Mouse (Mus musculus) embryo, embryonic 11.5 days (tissue): ENCODE results near the gene Ccdc181.

Experiments used
- DNase-seq: peaks from one replicate; pipeline ENCODE4 v3.0.0-alpha.2; 2012; ENCODE audit warnings: low read depth, low spot score

Ccdc181 gene

GRCm38 (mm10) chr1:164284007-164284406 is 8.6 kb downstream of the Ccdc181 start:
- DNase-seq: no peak

- DNase-seq: no peak
Observed at GRCm38 (mm10) chr1:164287406-164287805, 12.0 kb downstream of the Ccdc181 start.

- no peak for DNase-seq
Observed at GRCm38 (mm10) chr1:164292040-164292439, 16.7 kb downstream of the Ccdc181 start.

GRCm38 (mm10) chr1:164294071-164294470 is 18.7 kb downstream of the Ccdc181 start:
- no peak for DNase-seq

- DNase-seq: no peak
Observed at GRCm38 (mm10) chr1:164296473-164296872, 21.1 kb downstream of the Ccdc181 start.

- no peak for DNase-seq
Observed at GRCm38 (mm10) chr1:164301949-164302348, 26.6 kb downstream of the Ccdc181 start.

GRCm38 (mm10) chr1:164303821-164304220 is 28.4 kb downstream of the Ccdc181 start, which contains the start of gene Nme7:
TSS of gene Nme7 (plus strand) at chr1:164304121.
- no peak for DNase-seq

GRCm38 (mm10) chr1:164307124-164307751 is 31.9 kb downstream of the Ccdc181 start, which contains the start of gene Blzf1:
TSS of gene Blzf1 (minus strand) at chr1:164307489.
- DNase-seq: peak; percentile 96

- no peak for DNase-seq
Observed at GRCm38 (mm10) chr1:164307922-164308321, 32.5 kb downstream of the Ccdc181 start.

- DNase-seq: no peak
Observed at GRCm38 (mm10) chr1:164314085-164314484, 38.7 kb downstream of the Ccdc181 start.

GRCm38 (mm10) chr1:164315266-164315665 is 39.9 kb downstream of the Ccdc181 start:
- no peak for DNase-seq

- peak; percentile 44 for DNase-seq
Observed at GRCm38 (mm10) chr1:164316697-164317096, 41.3 kb downstream of the Ccdc181 start.

- DNase-seq: no peak
Observed at GRCm38 (mm10) chr1:164317261-164317660, 41.9 kb downstream of the Ccdc181 start.

- DNase-seq: no peak
Observed at GRCm38 (mm10) chr1:164318474-164318873, 43.1 kb downstream of the Ccdc181 start.

GRCm38 (mm10) chr1:164319542-164320140 is 44.3 kb downstream of the Ccdc181 start:
- DNase-seq: no peak

- DNase-seq: no peak
Observed at GRCm38 (mm10) chr1:164320731-164321130, 45.3 kb downstream of the Ccdc181 start.

- no peak for DNase-seq
Observed at GRCm38 (mm10) chr1:164321408-164321807, 46.0 kb downstream of the Ccdc181 start.

- DNase-seq: no peak
Observed at GRCm38 (mm10) chr1:164322987-164323650, 47.7 kb downstream of the Ccdc181 start.

- no peak for DNase-seq
Observed at GRCm38 (mm10) chr1:164324221-164324620, 48.8 kb downstream of the Ccdc181 start.

GRCm38 (mm10) chr1:164324878-164325277 is 49.5 kb downstream of the Ccdc181 start:
- DNase-seq: no peak

- no peak for DNase-seq
Observed at GRCm38 (mm10) chr1:164326600-164327155, 51.3 kb downstream of the Ccdc181 start.

GRCm38 (mm10) chr1:164327764-164328163 is 52.4 kb downstream of the Ccdc181 start:
- DNase-seq: no peak
